Mouse (Mus musculus) midbrain, embryonic 12.5 days (tissue): ENCODE measurements around the gene Phf20. TPM values are rescaled to one million over a fixed set of nuclear protein-coding genes. Genes with fewer than 3 reads are reported as not detected.

Experiments used
- ATAC-seq: fragments of 200-750 bp; cut with Nextera tagmentation; 2 replicates; pipeline ENCODE4 v1.8.0; 2017; ENCODE audit warnings: low read depth, moderate TSS enrichment, moderate library complexity; ENCODE audit not compliant: low FRiP score
- H3K27ac ChIP-seq: fragments of 300-500 bp; sonication (generic); replicated peaks from 2 replicates; pipeline ENCODE4 v1.5.1; 2016; ENCODE audit warnings: mild to moderate bottlenecking
- H3K27me3 ChIP-seq: fragments of 300-500 bp; sonication (generic); 2 replicates; pipeline ENCODE4 v1.6.1; 2016; ENCODE audit warnings: mild to moderate bottlenecking
- H3K36me3 ChIP-seq: fragments of 300-500 bp; sonication (generic); 2 replicates; pipeline ENCODE4 v1.6.1; 2016
- H3K4me1 ChIP-seq: fragments of 300-500 bp; sonication (generic); 2 replicates; pipeline ENCODE4 v1.6.1; 2016
- H3K4me2 ChIP-seq: fragments of 300-500 bp; sonication (generic); replicated peaks from 2 replicates; pipeline ENCODE4 v1.6.1; 2016; ENCODE audit warnings: mild to moderate bottlenecking, moderate library complexity
- H3K4me3 ChIP-seq: fragments of 300-500 bp; sonication (generic); 2 replicates; pipeline ENCODE4 v1.5.1; 2016; ENCODE audit warnings: mild to moderate bottlenecking
- H3K9ac ChIP-seq: fragments of 300-500 bp; sonication (generic); replicated peaks from 2 replicates; pipeline ENCODE4 v1.6.1; 2016; ENCODE audit warnings: mild to moderate bottlenecking, moderate library complexity
- H3K9me3 ChIP-seq: fragments of 300-500 bp; sonication (generic); 2 replicates; pipeline ENCODE4 v1.6.1; 2016; ENCODE audit warnings: mild to moderate bottlenecking
- WGBS: fragments of 180-500 bp; shearing (Covaris S2); methylation state at CpG from one replicate; pipeline ENCODE4 v1.1.7; 2016; 5-methylcytosine and 5-hydroxymethylcytosine counted together
- microRNA-seq: library from miRNA; unstranded; fragments of <30 nt; microRNA quantifications from one replicate; pipeline ENCODE4, GENCODE M21; 2017
- polyA plus RNA-seq: library from polyadenylated mRNA; unstranded; fragments of >200 nt; fragmentation: Nextera tagmentation; extraction: Ambion mirVana; gene quantifications from 2 replicates; pipeline ENCODE4 v1.2.1, GENCODE M21; 2016

The Phf20 gene
- polyA plus RNA-seq, 1 experiment from 2014 or later: 91.8 TPM

GRCm38 (mm10) chr2:156340078-156340477, 143.8 kb downstream of the Phf20 start:
- Histone ChIP-seq H3K4me2 (no peak overlapping the region), H3K9ac (no peak overlapping the region), H3K4me1 (0 out of 2 replicates have a peak, but pooled peaks cover 5% of the 10 kb centered on the region), H3K27me3 (no peaks in the 10 kb centered on the region), H3K9me3 (no peaks in the 10 kb centered on the region), H3K27ac (no peak overlapping the region), H3K4me3 (no peak overlapping the region), H3K36me3 (no peaks in the 10 kb centered on the region)
- WGBS: 91% methylated on average over 4 of the region's 4 CpGs
- no peak for ATAC-seq

DNA sequence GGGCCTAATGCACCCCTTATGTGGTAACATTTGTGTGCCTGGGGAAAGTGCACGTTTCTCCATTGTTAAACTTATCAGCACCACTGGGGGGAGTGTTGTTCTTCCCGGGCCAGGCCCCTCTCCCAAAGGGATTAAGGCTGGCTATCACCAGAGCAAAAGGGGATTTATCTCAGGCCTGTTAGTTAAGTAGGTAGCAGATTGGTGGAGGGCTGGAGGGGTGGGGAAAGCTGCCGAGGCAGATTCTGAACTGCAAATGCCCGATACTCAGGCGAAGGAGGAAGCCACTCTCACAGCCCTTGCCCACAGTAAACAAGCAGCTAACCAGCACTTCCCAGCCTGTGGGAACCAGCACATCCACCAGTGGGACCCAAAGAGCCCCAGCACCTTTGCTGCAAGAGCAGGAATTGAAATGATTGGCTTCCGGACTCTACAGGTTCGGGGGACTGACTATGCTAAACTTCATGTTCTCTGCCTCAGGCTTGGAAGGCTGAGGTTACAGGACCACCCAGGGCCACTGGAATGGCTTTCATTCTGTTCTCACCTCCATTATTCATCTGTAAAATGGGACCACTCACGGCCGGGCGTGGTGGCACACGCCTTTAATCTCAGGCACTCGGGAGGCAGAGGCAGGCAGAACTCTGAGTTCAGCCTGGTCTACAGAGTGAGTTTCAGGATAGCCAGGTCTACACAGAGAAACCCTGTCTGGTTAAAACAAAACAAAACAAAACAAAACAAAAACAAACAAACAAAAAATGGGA, 148.7 kb downstream of the Phf20 start:
- Histone ChIP-seq H3K9ac (peak overlapping the region; percentile 11; the same call in 1 of the 2 replicates), H3K27ac (no peak overlapping the region), H3K4me3 (no peak overlapping the region), H3K9me3 (no peaks in the 10 kb centered on the region), H3K4me2 (no peak overlapping the region), H3K36me3 (no peaks in the 10 kb centered on the region), H3K27me3 (no peaks in the 10 kb centered on the region), H3K4me1 (0 out of 2 replicates have a peak, but pooled peaks cover 5% of the 10 kb centered on the region)
- ATAC-seq: no peak
- 55% methylated on average over 12 of the region's 12 CpGs for WGBS

DNA sequence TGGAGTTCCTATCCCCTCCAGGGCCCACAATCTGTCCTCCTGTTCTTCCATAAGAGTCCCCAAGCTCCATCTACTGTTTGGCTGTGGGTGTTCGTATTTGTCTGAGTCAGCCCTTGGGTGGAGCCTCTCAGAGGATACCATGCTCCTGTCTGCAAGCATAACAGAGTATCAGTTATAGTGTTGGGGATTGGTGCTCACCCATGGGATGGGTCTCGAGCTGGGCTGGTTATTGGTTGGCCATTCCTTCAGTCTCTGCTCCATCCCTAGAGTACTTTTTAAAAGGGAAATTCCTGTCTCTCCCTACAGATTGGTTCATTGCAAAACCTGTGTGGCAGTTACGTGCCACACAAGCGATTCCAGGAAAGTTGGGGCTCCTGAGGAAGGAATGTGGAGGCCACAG, 152.5 kb downstream of the Phf20 start:
- WGBS: 87% methylated on average over 4 of the region's 4 CpGs
- Histone ChIP-seq H3K36me3 (no peaks in the 10 kb centered on the region), H3K9ac (no peak overlapping the region), H3K4me2 (no peak overlapping the region), H3K4me3 (no peak overlapping the region), H3K27ac (no peak overlapping the region), H3K9me3 (no peaks in the 10 kb centered on the region), H3K4me1 (peaks cover 8% of the 10 kb centered on the region; the same call in 1 of the 2 replicates), H3K27me3 (no peaks in the 10 kb centered on the region)
- no peak for ATAC-seq

DNA sequence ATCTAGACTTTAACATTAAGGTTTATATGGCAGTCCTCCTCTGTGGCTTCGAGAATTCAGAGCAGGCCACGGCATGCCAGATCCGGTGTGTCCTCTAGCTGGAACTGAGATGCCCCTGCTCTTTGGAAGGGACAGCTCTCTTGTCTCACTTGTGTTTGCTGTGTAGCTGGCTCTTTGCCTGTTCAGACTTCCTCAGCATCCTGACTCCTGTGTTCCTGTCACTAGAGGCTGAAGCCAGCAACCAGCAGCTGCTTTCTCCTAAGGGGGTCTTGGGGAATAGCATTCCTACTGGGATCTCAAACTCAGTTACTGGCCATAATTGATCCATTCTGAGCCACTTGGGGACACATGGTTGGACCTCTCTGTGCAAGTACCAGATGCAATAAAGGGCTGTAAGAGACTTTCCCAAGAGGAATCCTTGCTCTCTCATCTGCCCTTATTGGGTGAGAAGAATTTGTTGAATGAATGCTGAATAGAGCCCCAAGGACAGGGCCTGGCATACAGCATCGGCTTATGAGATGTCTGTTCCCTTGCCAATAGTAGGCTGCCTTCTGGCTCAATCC, 153.1 kb downstream of the Phf20 start:
- Histone ChIP-seq H3K4me2 (no peak overlapping the region), H3K27ac (no peak overlapping the region), H3K4me1 (peaks cover 8% of the 10 kb centered on the region; the same call in 1 of the 2 replicates), H3K4me3 (no peak overlapping the region), H3K9ac (no peak overlapping the region), H3K36me3 (no peaks in the 10 kb centered on the region), H3K9me3 (no peaks in the 10 kb centered on the region), H3K27me3 (no peaks in the 10 kb centered on the region)
- no peak for ATAC-seq
- 86% methylated on average over 4 of the region's 4 CpGs for WGBS

GRCm38 (mm10) chr2:156351243-156351642, 155.0 kb downstream of the Phf20 start:
- Histone ChIP-seq H3K4me2 (no peak overlapping the region), H3K27ac (no peak overlapping the region), H3K27me3 (no peaks in the 10 kb centered on the region), H3K9ac (no peak overlapping the region), H3K9me3 (no peaks in the 10 kb centered on the region), H3K4me3 (no peak overlapping the region), H3K36me3 (no peaks in the 10 kb centered on the region), H3K4me1 (peaks cover 3% of the 10 kb centered on the region; the same call in 1 of the 2 replicates)
- ATAC-seq: no peak
- 83% methylated on average over 7 of the region's 7 CpGs for WGBS

DNA sequence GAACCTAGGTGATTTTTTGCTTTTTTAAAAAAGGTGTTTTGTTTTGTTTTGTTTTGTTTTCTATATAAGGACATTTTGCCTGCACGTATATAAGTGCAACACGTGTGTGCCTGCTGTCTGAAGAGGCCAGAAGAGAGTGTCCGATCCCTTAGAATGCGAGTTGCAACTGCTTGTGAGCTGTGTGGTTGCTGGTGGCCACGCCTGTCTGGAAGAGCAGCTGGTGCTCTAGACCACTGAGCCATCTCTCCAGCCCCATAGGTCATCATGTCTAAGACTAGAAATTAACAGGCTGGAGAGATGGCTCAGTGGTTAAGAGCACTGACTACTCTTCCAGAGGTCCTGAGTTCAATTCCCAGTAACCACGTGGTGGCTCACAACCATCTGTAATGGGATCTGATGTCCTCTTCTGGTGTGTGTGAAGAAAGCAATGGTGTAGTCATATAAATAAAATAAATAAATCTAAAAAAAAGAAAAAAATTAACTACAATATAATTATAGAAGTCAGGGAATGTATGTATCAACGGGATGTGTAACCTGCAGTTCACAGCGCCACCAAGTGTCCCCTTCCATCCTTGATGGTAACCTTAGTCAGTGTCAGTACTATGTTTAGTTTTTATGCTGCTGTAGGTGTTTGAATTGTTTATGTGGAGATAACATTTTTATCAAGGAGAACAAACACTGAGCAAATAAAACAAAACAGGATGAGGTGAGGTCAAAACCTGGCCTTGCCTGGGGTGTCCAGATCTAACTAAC, 156.3 kb downstream of the Phf20 start:
- 77% methylated on average over 8 of the region's 8 CpGs for WGBS
- ATAC-seq: no peak
- H3K4me2 ChIP-seq: no peak overlapping the region
- H3K9me3 ChIP-seq: no peaks in the 10 kb centered on the region
- H3K4me1 ChIP-seq: peaks cover 3% of the 10 kb centered on the region; the same call in 1 of the 2 replicates
- no peak overlapping the region for H3K27ac ChIP-seq
- H3K4me3 ChIP-seq: no peak overlapping the region
- no peaks in the 10 kb centered on the region for H3K36me3 ChIP-seq
- no peak overlapping the region for H3K9ac ChIP-seq
- H3K27me3 ChIP-seq: no peaks in the 10 kb centered on the region

- no peak overlapping the region for H3K9ac ChIP-seq
- WGBS: 58% methylated on average over 7 of the region's 7 CpGs
- ATAC-seq: no peak
These were observed 157.0 kb downstream of the Phf20 start for GRCm38 (mm10) chr2:156353265-156353692.

DNA sequence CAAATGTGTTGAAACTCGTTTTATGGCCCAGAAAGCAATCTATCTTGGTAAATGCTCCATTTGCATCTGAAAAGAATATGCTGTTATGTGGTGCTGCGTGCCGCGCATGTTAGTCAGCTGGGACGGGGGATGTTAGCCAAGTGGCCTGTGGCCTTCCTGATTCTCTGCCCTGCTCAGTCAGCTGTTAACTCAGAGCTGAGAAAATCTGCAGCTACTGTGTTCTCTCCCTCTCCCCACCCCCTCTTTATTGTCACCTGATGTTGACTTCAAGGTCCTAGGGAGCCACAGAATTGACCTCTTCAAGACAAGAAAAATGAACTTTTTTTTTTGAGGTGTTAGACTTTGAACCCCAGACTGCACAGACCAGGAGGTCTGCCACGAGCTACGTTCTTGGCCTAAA, 159.8 kb downstream of the Phf20 start:
- H3K27me3 ChIP-seq: no peaks in the 10 kb centered on the region
- H3K9ac ChIP-seq: no peak overlapping the region
- no peak overlapping the region for H3K4me3 ChIP-seq
- H3K27ac ChIP-seq: no peak overlapping the region
- H3K9me3 ChIP-seq: no peaks in the 10 kb centered on the region
- no peak for ATAC-seq
- 70% methylated on average over 7 of the region's 7 CpGs for WGBS
- H3K36me3 ChIP-seq: no peaks in the 10 kb centered on the region
- peaks cover 3% of the 10 kb centered on the region; the same call in 1 of the 2 replicates for H3K4me1 ChIP-seq
- H3K4me2 ChIP-seq: no peak overlapping the region

More at GRCm38 (mm10) chr2:156353265-156353692, 157.0 kb downstream of the Phf20 start:
- H3K4me2 ChIP-seq: no peak overlapping the region
- no peaks in the 10 kb centered on the region for H3K9me3 ChIP-seq
- no peak overlapping the region for H3K27ac ChIP-seq
- peaks cover 3% of the 10 kb centered on the region; the same call in 1 of the 2 replicates for H3K4me1 ChIP-seq
- no peaks in the 10 kb centered on the region for H3K36me3 ChIP-seq
- H3K4me3 ChIP-seq: no peak overlapping the region
- no peaks in the 10 kb centered on the region for H3K27me3 ChIP-seq

Small RNA genes within 50 kb of the gene (microRNA-seq; reads per million reads assigned to microRNA genes)
- gene Gm22759: not detected

Other genes starting within 250 kb of the Phf20 start
- 26.3 and 27.3 TPM in 2 replicates for gene Cep250, start 240.0 kb upstream of the Phf20 start, polyA plus RNA-seq
- gene 6430550D23Rik, start 188.5 kb upstream of the Phf20 start, polyA plus RNA-seq: 1.2 and 1.9 TPM in 2 replicates
- gene Ergic3, start 188.4 kb upstream of the Phf20 start, polyA plus RNA-seq: 220 and 236 TPM in 2 replicates
- not detected in 2 replicates for gene Fer1l4, start 143.5 kb upstream of the Phf20 start, polyA plus RNA-seq
- 8.6 and 8.9 TPM in 2 replicates for gene Spag4, start 131.3 kb upstream of the Phf20 start, polyA plus RNA-seq
- 53.2 and 55.5 TPM in 2 replicates for gene Cpne1, start 84.5 kb upstream of the Phf20 start, polyA plus RNA-seq
- gene Rbm12, start 84.5 kb upstream of the Phf20 start, polyA plus RNA-seq: 47.4 and 49.5 TPM in 2 replicates
- 24.0 and 33.3 TPM in 2 replicates for gene Gm28036, start 69.4 kb upstream of the Phf20 start, polyA plus RNA-seq
- 422 and 434 TPM in 2 replicates for gene Romo1, start 52.4 kb upstream of the Phf20 start, polyA plus RNA-seq
- gene Nfs1, start 52.3 kb upstream of the Phf20 start, polyA plus RNA-seq: 32.1 and 32.7 TPM in 2 replicates
- gene Rbm39, start 16.2 kb upstream of the Phf20 start, polyA plus RNA-seq: 697 and 698 TPM in 2 replicates
- 5.9 and 6.3 TPM in 2 replicates for gene Cnbd2, start 115.8 kb downstream of the Phf20 start, polyA plus RNA-seq
- gene Scand1, start 116.2 kb downstream of the Phf20 start, polyA plus RNA-seq: 119 and 122 TPM in 2 replicates
- gene Epb41l1, start 224.4 kb downstream of the Phf20 start, polyA plus RNA-seq: 6.2 TPM in 2 replicates